Mouse (Mus musculus): ENCODE measurements around the gene Fkbp14.

DNA sequence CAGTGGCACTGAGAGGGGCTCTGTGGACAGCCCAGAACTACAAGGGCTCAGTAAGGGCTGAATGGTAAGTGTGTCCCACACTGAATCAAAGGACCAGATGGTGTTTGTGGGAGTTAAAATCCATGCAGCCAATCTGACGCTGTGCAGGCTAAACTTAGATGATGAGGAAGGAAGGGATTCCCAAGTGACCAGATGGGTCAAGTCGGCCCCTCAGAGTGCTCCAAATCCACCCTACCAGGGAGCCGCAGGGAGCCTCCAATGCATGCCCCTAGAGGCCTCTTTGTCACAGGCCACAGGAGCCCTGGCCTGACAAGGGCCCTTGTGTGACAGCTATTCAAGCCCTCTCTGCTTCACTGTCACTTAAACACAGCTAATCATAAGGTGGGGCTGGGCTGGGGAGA, 58.3 kb downstream of the Fkbp14 start:
- TF ChIP-seq CTCF (IDR thresholded peaks at IDR 0.05) (no peak), EP300 (IDR thresholded peaks at IDR 0.05; ENCODE audit: insufficient read depth, low read depth, low read length) (no peak), POLR2A (IDR thresholded peaks at IDR 0.05; ENCODE audit: insufficient read depth, low read depth, low read length) (no peak)
